Mouse (Mus musculus) spleen, postnatal 4 days (tissue): ENCODE results near the gene Hormad2.

Source experiments
- DNase-seq, 2 experiments: peaks; one replicate each; pipeline ENCODE4 v3.0.0; 2022; ENCODE audit warnings: low spot score in 2 of 2

Hormad2 gene

GRCm38 (mm10) chr11:4446195-4446868 is 5.4 kb upstream of the Hormad2 start:
- DNase-seq: no peak

- DNase-seq: no peak
Observed at GRCm38 (mm10) chr11:4442280-4442679, 1.4 kb upstream of the Hormad2 start.

GRCm38 (mm10) chr11:4438211-4438610 is 2.7 kb downstream of the Hormad2 start:
- no peak for DNase-seq

- no peak for DNase-seq
Observed at GRCm38 (mm10) chr11:4437318-4437717, 3.6 kb downstream of the Hormad2 start.

- DNase-seq: no peak
Observed at GRCm38 (mm10) chr11:4436631-4437030, 4.3 kb downstream of the Hormad2 start.

GRCm38 (mm10) chr11:4434461-4434860 is 6.4 kb downstream of the Hormad2 start:
- no peak for DNase-seq

- DNase-seq: no peak
Observed at GRCm38 (mm10) chr11:4423818-4424217, 17.1 kb downstream of the Hormad2 start.

GRCm38 (mm10) chr11:4422494-4423425 is 18.1 kb downstream of the Hormad2 start:
- no peak for DNase-seq

GRCm38 (mm10) chr11:4421933-4422488 is 18.9 kb downstream of the Hormad2 start:
- no peak for DNase-seq

- no peak for DNase-seq
Observed at GRCm38 (mm10) chr11:4417986-4418385, 22.9 kb downstream of the Hormad2 start.

- no peak for DNase-seq
Observed at GRCm38 (mm10) chr11:4412294-4412693, 28.6 kb downstream of the Hormad2 start.

GRCm38 (mm10) chr11:4404277-4404676 is 36.6 kb downstream of the Hormad2 start:
- no peak for DNase-seq

- no peak for DNase-seq
Observed at GRCm38 (mm10) chr11:4403381-4403780, 37.5 kb downstream of the Hormad2 start.

- no peak for DNase-seq
Observed at GRCm38 (mm10) chr11:4401251-4401650, 39.7 kb downstream of the Hormad2 start.

- no peak for DNase-seq
Observed at GRCm38 (mm10) chr11:4394226-4394625, 46.7 kb downstream of the Hormad2 start.

- no peak for DNase-seq
Observed at GRCm38 (mm10) chr11:4388018-4388417, 52.9 kb downstream of the Hormad2 start.

- no peak for DNase-seq
Observed at GRCm38 (mm10) chr11:4382321-4382720, 58.6 kb downstream of the Hormad2 start.

- DNase-seq: no peak
Observed at GRCm38 (mm10) chr11:4379857-4380256, 61.0 kb downstream of the Hormad2 start.

GRCm38 (mm10) chr11:4366389-4366788 is 74.5 kb downstream of the Hormad2 start:
- no peak for DNase-seq

- DNase-seq: no peak
Observed at GRCm38 (mm10) chr11:4355430-4355829, 85.5 kb downstream of the Hormad2 start.

GRCm38 (mm10) chr11:4352637-4353036 is 88.3 kb downstream of the Hormad2 start:
- DNase-seq: no peak

GRCm38 (mm10) chr11:4343926-4344325 is 97.0 kb downstream of the Hormad2 start:
- no peak for DNase-seq

- no peak for DNase-seq
Observed at GRCm38 (mm10) chr11:4342027-4342426, 98.9 kb downstream of the Hormad2 start.
